Mouse (Mus musculus): Measurements from ENCODE around the gene Flvcr1.
A peak's percentile ranks its signal among the peaks of the same experiment; 100 is the strongest.

The Flvcr1 gene

DNA sequence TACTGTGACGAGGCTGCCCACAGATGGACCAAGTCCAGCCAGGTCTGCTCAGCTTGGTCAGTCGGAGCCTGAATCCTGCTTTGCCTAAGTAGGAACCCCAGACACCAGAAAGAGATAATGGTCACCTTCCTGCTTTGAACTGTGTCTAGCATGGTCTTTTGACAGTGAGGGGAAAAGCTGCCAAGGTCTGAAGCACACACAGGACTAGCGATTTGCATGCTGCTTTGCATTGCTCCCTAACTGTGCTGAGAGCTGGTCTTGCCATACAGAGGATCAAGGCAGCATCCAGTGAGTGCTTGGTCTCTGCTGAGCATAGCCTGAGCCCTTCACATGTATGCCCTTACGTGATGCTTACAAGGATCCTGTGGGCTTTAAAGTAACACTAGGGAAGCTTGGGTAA, 44.5 kb downstream of the Flvcr1 start:
- no peak for DNase-seq (ENCODE audit: low read depth in 1 of 2, low spot score in 2 of 2)

DNA sequence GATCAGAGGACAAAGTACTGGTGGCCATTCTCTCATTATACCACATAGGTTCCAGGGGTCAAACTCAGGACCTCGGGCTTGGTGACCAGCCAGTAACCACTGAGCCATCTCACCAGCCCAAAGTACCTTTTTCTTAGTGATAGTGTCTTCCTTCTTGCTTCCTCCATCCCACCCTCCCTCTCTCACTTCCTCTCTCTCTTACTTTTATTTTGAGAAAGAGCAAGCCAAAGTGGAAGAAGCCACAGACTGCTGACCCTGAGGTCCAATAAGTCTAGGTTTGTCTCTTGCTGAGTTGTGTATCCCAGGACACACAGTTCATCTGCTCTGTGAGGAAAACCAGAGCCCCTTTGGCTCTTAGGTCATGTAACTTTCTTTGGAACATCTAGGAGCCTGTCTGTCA, 45.5 kb downstream of the Flvcr1 start:
- DNase-seq (ENCODE audit: low read depth in 1 of 2, low spot score in 2 of 2) = no peak

GRCm38 (mm10) chr1:190979100-190979563, 46.8 kb downstream of the Flvcr1 start, which contains the start of gene Vash2:
Gene Vash2 (minus strand): TSS chr1:190979296.
- peak; percentile 10 to 28 for DNase-seq (ENCODE audit: low read depth in 1 of 2, low spot score in 2 of 2)

DNA sequence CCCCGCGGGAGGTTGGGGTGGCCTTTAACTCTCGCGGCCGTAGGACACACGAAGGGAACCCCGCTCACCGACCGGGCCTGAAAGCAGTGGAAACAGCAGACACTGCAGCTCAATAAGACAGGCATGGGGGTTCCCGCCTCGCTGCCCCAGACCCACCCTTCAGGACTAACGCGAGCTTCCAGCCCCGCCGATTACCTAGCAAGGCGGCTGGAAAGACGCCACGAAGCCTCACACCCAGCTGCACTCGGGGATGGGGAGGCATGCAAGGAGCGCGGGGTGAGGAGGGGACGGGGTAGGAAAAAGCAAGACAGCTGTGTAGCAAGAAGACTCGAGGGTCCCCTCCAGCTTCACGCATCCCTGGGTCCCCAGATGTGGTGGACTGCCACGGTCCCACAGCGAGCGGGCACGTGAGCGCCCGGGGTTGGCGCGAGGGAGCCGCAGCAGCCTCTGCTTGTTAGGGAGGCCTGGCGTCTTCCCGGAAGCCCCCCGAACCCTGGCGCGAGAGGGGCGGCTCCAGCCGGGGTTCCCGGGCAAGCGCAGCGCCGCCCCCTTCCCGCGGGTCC, 47.4 kb downstream of the Flvcr1 start:
- no peak for DNase-seq (ENCODE audit: low read depth in 1 of 2, low spot score in 2 of 2)

DNA sequence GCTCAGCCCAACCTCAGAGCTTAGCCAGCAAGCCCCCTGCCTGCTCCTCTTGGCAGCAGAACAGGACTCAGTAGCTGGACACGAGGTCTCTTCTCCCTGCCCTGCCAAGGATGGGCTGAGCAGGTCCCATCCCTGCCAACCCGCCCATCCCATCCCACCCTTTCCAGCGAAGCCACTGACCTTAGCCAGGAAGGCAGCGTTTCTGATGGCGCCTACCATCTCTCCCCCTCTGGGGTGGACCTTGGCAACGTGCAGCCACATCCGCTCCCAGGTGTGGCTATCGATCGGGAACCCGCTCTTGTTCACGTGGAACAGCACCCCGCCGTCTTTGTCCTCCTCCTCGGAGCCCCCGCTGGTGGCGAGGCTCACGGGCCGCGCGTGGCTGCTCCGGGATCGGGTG, 48.0 kb downstream of the Flvcr1 start:
- DNase-seq (ENCODE audit: low read depth in 1 of 2, low spot score in 2 of 2) = no peak

DNA sequence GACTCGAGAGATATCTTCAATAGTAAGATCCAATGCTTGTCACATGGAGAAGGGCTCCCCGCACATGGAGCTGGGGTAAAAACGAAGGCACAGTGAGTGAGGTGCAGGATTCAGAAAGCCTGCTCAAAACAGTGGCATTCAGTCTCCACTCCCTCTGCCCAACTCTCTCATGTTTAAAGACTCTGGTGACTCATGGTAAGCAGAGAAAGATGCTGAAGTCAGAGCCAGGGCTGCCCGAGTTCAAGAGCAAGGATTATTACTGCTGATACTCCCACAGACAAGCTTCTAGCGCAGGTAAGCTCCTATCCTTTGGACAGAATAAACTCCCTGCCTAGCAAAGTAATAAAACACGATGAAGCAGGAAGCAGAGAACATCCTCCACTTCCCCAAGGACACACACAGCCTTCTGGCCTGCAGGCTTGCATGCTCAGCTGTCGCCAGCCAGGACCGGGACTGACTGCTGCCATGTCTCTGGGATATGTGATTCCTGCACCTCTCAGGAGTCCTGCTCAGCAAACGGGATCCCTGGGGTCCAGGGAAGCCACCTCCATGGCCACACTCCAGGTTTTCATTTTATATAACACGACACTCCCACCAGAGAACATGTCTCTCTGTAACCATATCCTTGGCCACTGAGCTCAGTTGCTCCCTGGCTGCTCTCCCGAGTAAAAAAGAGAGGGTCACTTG, 48.9 kb downstream of the Flvcr1 start:
- no peak for DNase-seq (ENCODE audit: low read depth in 1 of 2, low spot score in 2 of 2)

DNA sequence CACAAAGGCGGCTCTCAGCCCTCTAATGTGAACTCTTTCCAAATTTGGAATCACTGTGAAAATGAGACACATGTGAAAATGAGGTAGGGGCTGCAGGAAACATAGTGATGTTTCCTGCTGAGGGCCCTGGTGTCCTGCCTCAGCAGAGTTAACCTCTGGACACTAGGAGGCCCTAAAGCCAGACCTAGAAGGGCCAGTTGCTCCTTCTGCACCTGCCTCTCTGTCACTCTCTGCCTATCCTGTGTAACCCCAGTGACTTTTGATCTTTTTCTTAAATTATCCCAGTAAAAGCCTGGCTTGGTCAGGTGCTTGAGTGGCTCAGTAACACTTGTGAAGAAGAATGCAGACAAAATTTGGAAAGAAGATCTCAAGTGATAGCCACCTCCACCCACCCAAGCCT, 51.1 kb downstream of the Flvcr1 start:
- no peak for DNase-seq (ENCODE audit: low read depth in 1 of 2, low spot score in 2 of 2)

GRCm38 (mm10) chr1:190974191-190974590, 51.8 kb downstream of the Flvcr1 start:
- no peak for DNase-seq (ENCODE audit: low read depth in 1 of 2, low spot score in 2 of 2)

DNA sequence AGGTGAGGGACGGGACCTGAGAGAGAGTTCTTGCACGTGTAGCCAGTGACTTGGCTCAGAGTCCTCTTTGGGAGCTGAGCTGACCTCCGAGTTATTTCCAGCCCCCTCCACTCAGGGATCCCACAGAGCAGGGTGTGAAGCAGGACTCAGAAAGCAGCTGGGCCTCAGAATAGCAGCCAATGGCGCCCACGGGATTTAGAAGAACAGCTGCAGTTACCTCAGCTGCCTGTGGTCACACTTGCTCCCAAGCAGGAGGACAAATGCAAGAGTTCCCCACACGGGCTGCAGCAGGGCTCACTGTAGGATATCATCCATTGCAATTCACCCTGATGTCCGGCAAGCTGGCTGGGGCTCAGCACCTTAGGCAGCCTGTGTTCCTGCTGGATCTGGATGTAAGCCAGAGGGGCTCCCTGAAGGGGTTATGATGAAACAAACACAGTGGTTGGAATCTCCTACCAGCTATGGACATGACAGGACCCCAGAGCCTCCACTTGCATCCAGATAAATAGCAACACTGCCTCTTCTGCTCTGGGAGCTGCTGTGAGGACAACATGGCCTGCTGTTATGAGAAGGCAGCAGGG, 53.3 kb downstream of the Flvcr1 start:
- DNase-seq (ENCODE audit: low read depth in 1 of 2, low spot score in 2 of 2) = no peak

GRCm38 (mm10) chr1:190971708-190972610, 54.0 kb downstream of the Flvcr1 start:
- DNase-seq (ENCODE audit: low read depth in 1 of 2, low spot score in 2 of 2) = no peak

- DNase-seq (ENCODE audit: low read depth in 1 of 2, low spot score in 2 of 2) = no peak
Observed at GRCm38 (mm10) chr1:190968010-190968409, 57.9 kb downstream of the Flvcr1 start.

- DNase-seq (ENCODE audit: low read depth in 1 of 2, low spot score in 2 of 2) = no peak
Observed at GRCm38 (mm10) chr1:190964992-190965780, 60.8 kb downstream of the Flvcr1 start.

DNA sequence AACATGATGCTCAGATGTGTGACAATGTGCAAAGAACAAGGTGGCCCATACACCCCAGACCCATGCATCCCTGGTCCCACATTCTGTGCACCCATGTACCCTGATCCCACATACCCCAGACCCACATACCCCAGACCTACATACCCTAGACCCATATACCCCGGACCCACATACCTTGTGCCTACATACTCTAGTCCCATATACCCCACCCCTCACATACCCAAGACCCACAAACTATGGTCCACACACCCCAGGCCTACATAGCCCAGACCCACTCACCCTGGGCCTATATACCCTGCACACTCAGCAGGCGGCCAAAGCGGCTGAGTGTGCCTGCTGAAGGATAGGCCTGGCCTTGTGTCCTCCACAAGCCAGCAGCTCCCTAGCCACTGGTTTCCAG, 63.2 kb downstream of the Flvcr1 start:
- DNase-seq (ENCODE audit: low read depth in 1 of 2, low spot score in 2 of 2) = no peak

DNA sequence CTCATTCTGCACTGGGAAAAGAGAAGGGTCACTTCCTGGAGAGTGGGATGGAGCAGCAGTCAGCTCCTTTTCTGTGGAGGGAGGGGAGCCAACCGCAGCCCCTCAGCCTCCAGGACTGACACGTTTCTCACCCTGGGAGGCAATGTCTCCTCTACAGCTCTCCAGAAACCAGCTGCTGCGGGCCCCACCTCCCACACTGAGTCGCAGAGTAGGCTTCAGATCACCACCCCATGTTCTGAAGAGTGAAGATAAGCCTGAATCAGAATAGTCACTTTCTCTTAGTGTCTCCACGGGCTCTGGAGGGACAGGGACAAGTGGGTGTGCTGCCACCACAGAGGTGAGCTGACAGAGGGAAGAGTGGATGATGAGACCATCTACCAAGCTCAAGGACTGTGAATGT, 67.1 kb downstream of the Flvcr1 start:
- no peak for DNase-seq (ENCODE audit: low read depth in 1 of 2, low spot score in 2 of 2)
